Mouse (Mus musculus) liver, embryonic 15.5 days (tissue): ENCODE results near the gene Bckdhb. TPM values are rescaled to one million over a fixed set of nuclear protein-coding genes. Genes with fewer than 3 reads are reported as not detected.
"Not testable (repeated sequence)": the region's sequence is repeated elsewhere in the genome, so short reads cannot be mapped to it uniquely, and the experiment has no call there.

Experiments
- ATAC-seq: fragments of 200-750 bp; cut with Nextera tagmentation; 2 replicates; pipeline ENCODE4 v1.8.0; 2017; ENCODE audit warnings: moderate number of reproducible peaks, mild to moderate bottlenecking, moderate library complexity; ENCODE audit not compliant: insufficient read depth
- H3K27ac ChIP-seq: fragments of 300-500 bp; sonication (generic); replicated peaks from 2 replicates; pipeline ENCODE4 v1.5.1; 2015; ENCODE audit warnings: mild to moderate bottlenecking, inconsistent platforms
- H3K27me3 ChIP-seq: fragments of 300-500 bp; sonication (generic); 2 replicates; pipeline ENCODE4 v1.6.1; 2015; ENCODE audit warnings: mild to moderate bottlenecking, inconsistent platforms
- H3K36me3 ChIP-seq: fragments of 300-500 bp; sonication (generic); replicated peaks from 2 replicates; pipeline ENCODE4 v1.6.1; 2015; ENCODE audit warnings: moderate library complexity, mild to moderate bottlenecking, inconsistent platforms
- H3K4me1 ChIP-seq: fragments of 300-500 bp; sonication (generic); replicated peaks from 2 replicates; pipeline ENCODE4 v1.6.1; 2015; ENCODE audit warnings: inconsistent platforms
- H3K4me2 ChIP-seq: fragments of 300-500 bp; sonication (generic); 2 replicates; pipeline ENCODE4 v1.6.1; 2015; ENCODE audit warnings: moderate library complexity, mild to moderate bottlenecking, inconsistent platforms
- H3K4me3 ChIP-seq: fragments of 300-500 bp; sonication (generic); replicated peaks from 2 replicates; pipeline ENCODE4 v1.5.1; 2015; ENCODE audit warnings: mild to moderate bottlenecking, inconsistent platforms
- H3K9ac ChIP-seq: fragments of 300-500 bp; sonication (generic); 2 replicates; pipeline ENCODE4 v1.6.1; 2015; ENCODE audit warnings: moderate library complexity, mild to moderate bottlenecking, inconsistent platforms
- H3K9me3 ChIP-seq: fragments of 300-500 bp; sonication (generic); replicated peaks from 2 replicates; pipeline ENCODE4 v1.6.1; 2016; ENCODE audit warnings: inconsistent platforms
- WGBS: fragments of 180-500 bp; shearing (Covaris S2); methylation state at CpG from one replicate; pipeline ENCODE4 v1.1.7; 2015; ENCODE audit warnings: mixed read lengths; ENCODE audit not compliant: insufficient replicate concordance; 5-methylcytosine and 5-hydroxymethylcytosine counted together
- polyA plus RNA-seq: library from polyadenylated mRNA; unstranded; fragments of >200 nt; fragmentation: Nextera tagmentation; extraction: Ambion mirVana; gene quantifications from 2 replicates; pipeline ENCODE4 v1.2.1, GENCODE M21; 2015

Gene Bckdhb
- polyA plus RNA-seq, 1 experiment from 2014 or later: 33.6 TPM

DNA sequence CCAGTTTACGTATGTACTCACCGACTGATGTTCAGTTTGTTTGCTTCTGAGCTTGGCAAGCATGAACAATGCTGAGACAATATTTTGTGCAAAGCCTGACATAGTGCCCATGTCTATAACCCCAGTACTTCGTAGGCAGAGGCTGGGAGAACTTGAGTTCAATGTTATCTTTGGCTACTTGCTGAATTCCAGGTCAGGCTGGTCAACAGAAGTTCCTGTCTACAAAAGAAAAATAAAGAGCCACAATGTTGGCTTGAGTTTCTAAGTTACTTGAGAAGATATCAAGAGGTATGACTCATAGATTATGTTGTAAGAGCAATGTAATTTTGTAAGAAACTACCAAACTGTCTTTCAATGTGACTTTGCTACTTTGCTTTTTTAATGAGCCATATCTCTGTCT lies 2.9 kb upstream of the Bckdhb start:
- Histone ChIP-seq H3K27ac (no peak overlapping the region), H3K4me3 (no peak overlapping the region), H3K4me1 (peaks cover 8% of the 10 kb centered on the region), H3K36me3 (no peaks in the 10 kb centered on the region), H3K9me3 (no peaks in the 10 kb centered on the region), H3K27me3 (no peaks in the 10 kb centered on the region), H3K4me2 (no peak overlapping the region), H3K9ac (no peak overlapping the region)
- no peak for ATAC-seq
- WGBS: 59% methylated on average over 3 of the region's 3 CpGs

DNA sequence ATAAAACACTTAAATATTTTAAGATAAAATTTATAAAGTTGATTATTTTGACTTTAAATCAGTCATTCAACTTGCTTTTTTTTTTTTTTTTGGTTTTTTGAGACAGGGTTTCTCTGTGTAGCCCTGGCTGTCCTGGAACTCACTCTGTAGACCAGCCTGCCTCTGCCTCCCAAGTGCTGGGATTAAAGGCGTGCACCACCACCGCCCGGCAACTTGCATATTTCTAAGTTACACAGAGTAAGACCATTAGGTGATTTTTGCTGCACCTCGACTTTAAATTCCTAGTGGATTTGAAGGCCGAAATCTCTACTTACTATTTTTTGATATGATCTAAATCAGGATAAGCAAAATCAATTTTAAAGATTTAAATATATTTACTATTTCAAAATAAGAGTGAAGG lies 589 bp upstream of the Bckdhb start:
- no peak overlapping the region for H3K27ac ChIP-seq
- no peaks in the 10 kb centered on the region for H3K27me3 ChIP-seq
- H3K9ac ChIP-seq: no peak overlapping the region
- WGBS: 76% methylated on average over 5 of the region's 5 CpGs
- no peaks in the 10 kb centered on the region for H3K36me3 ChIP-seq
- ATAC-seq: no peak
- no peaks in the 10 kb centered on the region for H3K9me3 ChIP-seq
- peak overlapping the region; percentile 66 for H3K4me3 ChIP-seq
- H3K4me1 ChIP-seq: peaks cover 8% of the 10 kb centered on the region
- peak overlapping the region; percentile 84 for H3K4me2 ChIP-seq

DNA sequence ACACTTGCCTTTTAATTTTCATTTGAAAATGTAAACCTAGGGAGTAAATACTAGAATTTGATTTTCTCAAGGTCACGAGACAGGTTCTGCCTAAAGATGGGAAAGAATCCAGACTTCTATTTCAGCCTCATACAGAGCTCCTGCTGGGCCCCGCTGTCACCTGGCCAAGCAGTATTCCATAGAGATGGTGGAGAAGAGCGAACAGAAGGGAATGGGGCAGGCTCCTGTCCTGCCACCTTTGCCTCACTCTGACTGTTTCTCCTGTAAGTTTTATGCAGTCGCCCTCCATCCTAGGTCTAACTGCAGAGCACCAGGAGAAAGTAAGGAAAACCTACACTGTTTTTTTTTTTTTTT lies 720 bp downstream of the Bckdhb start:
- no peak overlapping the region for H3K27ac ChIP-seq

DNA sequence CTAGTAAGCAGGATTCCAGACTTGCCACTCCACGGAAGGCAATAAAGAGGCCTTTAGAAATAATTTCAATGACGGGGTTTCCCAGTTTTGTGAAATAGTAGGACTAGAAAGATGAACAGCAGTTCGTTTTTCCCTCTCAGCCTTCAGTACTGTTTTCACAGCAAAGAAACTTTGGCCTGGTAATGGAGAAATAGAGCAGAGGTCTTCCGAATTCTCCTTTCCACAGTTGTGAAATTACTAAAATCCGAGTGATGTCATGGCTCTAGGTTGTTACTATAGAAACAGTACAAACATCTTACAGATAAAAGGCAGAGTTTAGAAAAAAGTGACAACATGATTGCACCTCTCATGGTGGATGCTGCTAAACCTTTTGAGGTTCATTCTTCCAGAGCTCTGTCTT lies 1.4 kb downstream of the Bckdhb start:
- no peak overlapping the region for H3K27ac ChIP-seq
- H3K9ac ChIP-seq: no peak overlapping the region
- WGBS: 63% methylated on average over 5 of the region's 5 CpGs
- H3K9me3 ChIP-seq: no peaks in the 10 kb centered on the region
- peaks cover 8% of the 10 kb centered on the region for H3K4me1 ChIP-seq
- 0 out of 2 replicates have a peak overlapping the region, but pooled peaks have one; percentile 84 for H3K4me2 ChIP-seq
- H3K4me3 ChIP-seq: no peak overlapping the region
- ATAC-seq: no peak
- no peaks in the 10 kb centered on the region for H3K36me3 ChIP-seq
- no peaks in the 10 kb centered on the region for H3K27me3 ChIP-seq

More for the DNA sequence above, 720 bp downstream of the Bckdhb start:
- Histone ChIP-seq H3K9me3 (no peaks in the 10 kb centered on the region), H3K27me3 (no peaks in the 10 kb centered on the region), H3K9ac (peak overlapping the region; percentile 52; the same call in 1 of the 2 replicates), H3K4me3 (peak overlapping the region; percentile 66), H3K4me2 (peak overlapping the region; percentile 84), H3K36me3 (no peaks in the 10 kb centered on the region), H3K4me1 (peaks cover 8% of the 10 kb centered on the region)
- WGBS: 64% methylated on average over 4 of the region's 4 CpGs
- no peak for ATAC-seq

DNA sequence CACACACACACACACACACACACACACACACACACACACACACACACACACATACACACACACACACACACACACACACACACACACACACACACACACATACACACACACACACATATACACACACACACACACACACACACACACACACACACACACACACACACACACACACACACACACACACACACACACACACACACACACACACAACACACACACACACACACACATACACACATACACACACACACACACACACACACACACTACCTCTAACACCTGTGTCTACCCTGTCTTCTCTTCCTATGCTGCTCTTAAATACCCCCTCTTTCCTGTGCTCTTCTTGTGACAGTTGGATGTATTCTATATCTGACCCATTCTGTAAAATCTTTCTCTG lies 14.6 kb downstream of the Bckdhb start:
- not testable (repeated sequence) for ATAC-seq, H3K27ac ChIP-seq, H3K4me3 ChIP-seq, H3K27me3 ChIP-seq, H3K4me1 ChIP-seq, H3K9me3 ChIP-seq, H3K4me2 ChIP-seq, H3K9ac ChIP-seq, H3K36me3 ChIP-seq

DNA sequence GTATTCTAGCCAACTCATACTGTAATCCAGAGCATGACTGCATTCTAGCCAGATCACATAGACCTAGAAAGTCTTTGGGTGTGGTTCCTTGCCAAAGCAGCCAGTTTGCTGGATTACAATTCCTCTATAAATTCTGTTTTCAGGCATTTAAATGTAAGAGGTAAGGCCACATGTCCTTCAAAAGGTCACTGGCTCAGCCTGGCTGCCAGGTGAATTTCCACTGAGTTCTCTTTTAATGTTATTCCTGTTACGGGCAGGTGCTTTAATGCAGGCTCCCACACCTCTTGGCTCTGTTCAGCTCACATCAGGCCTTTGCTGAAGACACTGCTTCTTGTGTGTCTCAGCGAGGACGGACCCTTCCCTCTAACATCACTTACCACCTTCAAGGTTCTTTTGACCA lies 15.1 kb downstream of the Bckdhb start:
- Histone ChIP-seq H3K4me3 (no peak overlapping the region), H3K9ac (no peak overlapping the region), H3K27me3 (no peaks in the 10 kb centered on the region), H3K36me3 (no peaks in the 10 kb centered on the region), H3K4me2 (no peak overlapping the region), H3K27ac (no peak overlapping the region), H3K4me1 (no peaks in the 10 kb centered on the region), H3K9me3 (no peaks in the 10 kb centered on the region)
- no peak for ATAC-seq
- 76% methylated on average over 3 of the region's 3 CpGs for WGBS

DNA sequence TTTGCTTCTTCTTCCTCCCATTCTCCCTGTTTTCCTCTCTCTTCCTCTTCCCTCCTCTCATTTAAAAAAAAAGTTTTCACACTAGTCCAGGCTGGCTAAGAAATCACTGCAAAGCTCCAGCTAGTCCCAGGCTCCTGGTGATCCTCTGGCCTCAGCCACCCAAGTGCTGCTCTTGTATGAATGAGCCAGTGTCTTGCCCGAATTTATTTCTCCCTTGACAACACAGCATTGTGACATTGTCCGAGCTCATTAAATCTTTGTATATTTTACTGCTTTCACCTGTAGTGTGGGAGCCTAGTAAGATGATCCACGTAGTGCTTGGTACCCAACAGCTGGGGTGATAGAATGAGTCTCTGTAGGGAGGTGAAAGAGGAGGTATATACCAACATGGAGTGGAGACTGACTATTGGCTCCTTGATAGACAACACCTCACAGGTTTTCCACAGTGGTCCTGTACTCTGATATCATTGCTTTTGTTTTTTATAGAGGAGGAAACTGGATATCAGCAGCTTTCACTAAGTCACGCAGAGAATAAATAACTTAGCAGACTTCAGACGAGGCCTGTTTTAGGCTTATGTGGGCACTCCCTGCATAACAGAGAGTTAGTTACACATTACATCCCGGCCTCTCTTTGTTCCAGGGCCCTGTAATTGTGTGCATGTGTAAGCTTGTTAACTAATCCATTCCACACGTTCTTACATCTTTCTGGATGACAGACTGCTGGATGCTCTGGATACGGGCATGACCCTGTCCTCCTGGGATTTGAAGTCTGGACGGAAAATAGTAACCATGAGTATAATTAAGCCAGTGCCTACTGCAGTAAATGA lies 15.8 kb downstream of the Bckdhb start:
- Histone ChIP-seq H3K9me3 (no peaks in the 10 kb centered on the region), H3K9ac (no peak overlapping the region), H3K36me3 (no peaks in the 10 kb centered on the region), H3K4me3 (no peak overlapping the region), H3K4me2 (no peak overlapping the region), H3K27ac (no peak overlapping the region), H3K4me1 (no peaks in the 10 kb centered on the region), H3K27me3 (no peaks in the 10 kb centered on the region)
- WGBS: 60% methylated on average over 9 of the region's 9 CpGs
- ATAC-seq: no peak

DNA sequence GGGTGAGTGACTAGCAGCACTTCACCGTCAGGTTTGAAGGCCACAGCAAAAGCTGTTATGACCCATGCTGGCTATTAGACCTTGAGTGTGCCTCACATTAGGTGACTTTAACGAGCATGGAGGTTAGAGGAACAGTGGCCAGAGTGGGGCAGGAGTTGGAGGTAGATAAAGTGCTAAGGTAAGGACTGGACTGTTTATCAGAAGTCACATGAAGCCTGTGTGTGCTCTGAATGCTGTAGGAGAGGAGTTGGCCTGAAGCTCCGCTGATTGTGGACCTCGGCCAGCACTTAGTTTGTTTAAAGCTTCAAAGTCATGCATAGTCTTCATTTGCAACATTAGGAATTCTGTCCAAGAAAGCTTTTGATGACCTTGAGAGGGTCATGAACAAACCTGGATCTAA lies 26.4 kb downstream of the Bckdhb start:
- no peak overlapping the region for H3K27ac ChIP-seq
- 54% methylated on average over 4 of the region's 4 CpGs for WGBS
- no peaks in the 10 kb centered on the region for H3K4me1 ChIP-seq
- 0 out of 2 replicates have a peak, but pooled peaks cover 6% of the 10 kb centered on the region for H3K36me3 ChIP-seq
- H3K9ac ChIP-seq: no peak overlapping the region
- no peak for ATAC-seq
- no peaks in the 10 kb centered on the region for H3K27me3 ChIP-seq
- no peak overlapping the region for H3K4me3 ChIP-seq
- H3K9me3 ChIP-seq: no peaks in the 10 kb centered on the region
- H3K4me2 ChIP-seq: no peak overlapping the region

DNA sequence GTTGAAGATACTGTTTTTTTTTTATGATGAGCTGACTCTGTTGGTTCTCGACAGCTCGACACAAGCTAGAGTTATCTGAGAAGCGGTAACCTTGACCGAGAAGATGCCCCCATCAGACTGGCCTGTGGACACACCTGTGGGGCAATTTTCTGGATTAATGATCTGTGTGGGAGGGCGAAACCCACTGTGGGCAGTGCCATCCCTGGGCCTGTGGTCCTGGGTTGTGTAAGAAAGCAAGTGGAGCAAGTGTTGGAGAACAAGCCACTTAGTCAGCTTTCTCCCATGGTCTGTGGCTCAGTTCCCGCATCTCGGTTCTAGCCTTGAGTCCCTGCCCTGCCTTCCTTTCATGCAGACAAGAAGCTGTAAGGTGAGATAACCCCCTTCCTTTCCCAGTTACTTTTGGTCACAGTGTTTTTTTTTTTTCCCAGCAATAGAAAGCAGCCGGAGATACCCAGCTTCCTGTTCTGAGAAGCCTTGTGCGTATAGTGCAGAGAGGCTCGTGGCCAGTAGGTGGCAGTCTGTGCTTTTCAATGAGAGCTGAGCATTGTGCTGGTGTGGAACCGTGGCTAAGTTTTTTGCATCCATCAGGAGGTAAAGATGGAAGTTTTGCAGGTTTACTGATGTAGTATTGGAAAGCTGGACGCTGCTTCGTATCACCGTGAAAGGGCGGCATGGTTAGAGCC lies 31.8 kb downstream of the Bckdhb start:
- Histone ChIP-seq H3K27me3 (no peaks in the 10 kb centered on the region), H3K4me2 (no peak overlapping the region), H3K4me1 (no peaks in the 10 kb centered on the region), H3K9me3 (no peaks in the 10 kb centered on the region), H3K9ac (no peak overlapping the region), H3K27ac (no peak overlapping the region), H3K36me3 (0 out of 2 replicates have a peak, but pooled peaks cover 6% of the 10 kb centered on the region), H3K4me3 (no peak overlapping the region)
- ATAC-seq: peak; percentile 49
- WGBS: 35% methylated on average over 15 of the region's 15 CpGs

DNA sequence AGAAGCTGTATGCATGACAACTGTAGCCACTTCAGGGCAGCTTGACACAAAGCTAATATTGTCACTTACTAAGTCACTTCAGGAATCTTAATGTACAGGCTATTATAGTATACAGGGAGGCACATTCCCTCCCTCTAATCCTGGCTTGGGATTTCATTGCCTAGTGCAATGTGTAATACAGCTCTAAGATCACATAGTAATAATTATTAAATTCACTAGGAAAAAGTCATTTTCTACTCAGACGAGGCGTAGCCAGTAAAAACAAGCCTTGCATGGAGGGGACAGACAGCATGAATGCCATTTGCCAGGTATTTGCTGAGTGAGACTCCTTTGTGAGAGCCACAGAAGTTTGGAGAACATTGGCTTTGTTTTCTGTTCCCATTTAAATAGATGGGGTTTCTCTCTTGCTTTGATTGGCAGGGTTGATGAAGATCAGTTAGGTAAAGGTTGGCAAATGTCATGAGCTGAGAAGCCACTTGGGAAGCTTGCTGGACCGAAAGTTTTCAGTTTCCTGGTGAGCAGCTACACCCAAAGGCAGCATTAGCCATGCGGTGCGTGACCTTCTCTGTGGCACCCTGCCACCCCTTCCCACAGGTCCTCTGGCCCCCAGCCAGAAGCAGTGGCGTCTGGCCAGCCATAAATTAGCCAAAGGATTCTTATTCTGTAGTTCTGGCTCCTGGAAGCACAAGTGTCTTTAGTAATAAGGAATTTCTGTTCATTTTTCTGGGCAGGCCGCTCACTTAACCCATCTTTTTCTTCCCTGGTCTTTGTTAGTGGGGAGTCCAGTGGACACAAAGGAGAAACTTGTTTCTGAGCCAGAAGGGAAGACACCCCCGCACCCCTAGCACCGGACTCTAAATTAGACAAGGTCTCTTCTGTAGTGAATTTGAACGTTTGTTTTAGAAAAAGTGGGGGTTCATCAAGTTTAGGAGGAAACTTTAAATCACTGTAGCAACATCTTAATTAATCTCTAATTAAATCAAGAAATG lies 37.4 kb downstream of the Bckdhb start:
- no peaks in the 10 kb centered on the region for H3K27me3 ChIP-seq
- no peak overlapping the region for H3K27ac ChIP-seq
- WGBS: 71% methylated on average over 10 of the region's 10 CpGs
- no peaks in the 10 kb centered on the region for H3K36me3 ChIP-seq
- H3K4me3 ChIP-seq: no peak overlapping the region
- no peak for ATAC-seq
- H3K9me3 ChIP-seq: no peaks in the 10 kb centered on the region
- H3K9ac ChIP-seq: no peak overlapping the region
- no peak overlapping the region for H3K4me2 ChIP-seq
- no peaks in the 10 kb centered on the region for H3K4me1 ChIP-seq

DNA sequence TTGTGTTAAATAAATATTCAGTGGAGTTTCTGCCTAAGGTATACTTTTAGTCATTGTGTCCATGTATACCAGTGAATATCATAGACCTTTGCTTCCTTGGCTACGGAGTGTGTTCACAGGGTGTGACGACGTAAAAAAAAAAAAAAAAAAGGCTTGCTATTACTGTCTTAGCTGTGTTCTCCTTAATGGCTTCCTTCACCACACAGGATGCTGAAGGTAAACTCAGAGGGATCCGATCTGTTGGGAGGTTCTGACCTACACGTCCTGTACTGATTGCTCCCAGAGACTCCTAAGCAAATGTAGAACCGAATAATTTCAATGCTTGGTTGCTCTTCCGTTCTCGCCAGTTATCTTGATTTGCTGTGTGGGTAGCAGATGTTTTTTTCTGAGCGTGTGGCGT lies 38.4 kb downstream of the Bckdhb start:
- no peak overlapping the region for H3K27ac ChIP-seq
- ATAC-seq: no peak
- no peak overlapping the region for H3K4me3 ChIP-seq
- H3K9me3 ChIP-seq: no peaks in the 10 kb centered on the region
- H3K4me2 ChIP-seq: no peak overlapping the region
- H3K4me1 ChIP-seq: no peaks in the 10 kb centered on the region
- H3K9ac ChIP-seq: no peak overlapping the region
- WGBS: 74% methylated on average over 10 of the region's 10 CpGs
- no peaks in the 10 kb centered on the region for H3K36me3 ChIP-seq
- no peaks in the 10 kb centered on the region for H3K27me3 ChIP-seq
